Mouse (Mus musculus) intestine, embryonic 14.5 days (tissue): Measurements from ENCODE around the gene Ces3b. TPM values are rescaled to one million over a fixed set of nuclear protein-coding genes. Genes with fewer than 3 reads are reported as not detected.

Experiments used
- ATAC-seq: fragments of 200-750 bp; cut with Nextera tagmentation; replicated peaks from 2 replicates; pipeline ENCODE4 v1.8.0; 2017; ENCODE audit warnings: low read depth, moderate number of reproducible peaks, moderate TSS enrichment, moderate library complexity; ENCODE audit not compliant: low FRiP score, low TSS enrichment
- DNase-seq: peaks from one replicate; pipeline ENCODE4 v3.0.0-alpha.2; 2018; ENCODE audit warnings: low spot score
- H3K27ac ChIP-seq: fragments of 300-500 bp; sonication (generic); 2 replicates; pipeline ENCODE4 v1.5.1; 2014; ENCODE audit warnings: low read depth, mild to moderate bottlenecking, control low read depth
- H3K27me3 ChIP-seq: fragments of 300-500 bp; sonication (generic); replicated peaks from 2 replicates; pipeline ENCODE4 v1.6.1; 2014; ENCODE audit warnings: low read length, control low read depth; ENCODE audit not compliant: control insufficient read depth, insufficient read depth
- H3K36me3 ChIP-seq: fragments of 300-500 bp; sonication (generic); 2 replicates; pipeline ENCODE4 v1.6.1; 2014; ENCODE audit warnings: low read length, control low read depth; ENCODE audit not compliant: control insufficient read depth, insufficient read depth
- H3K4me1 ChIP-seq: fragments of 300-500 bp; sonication (generic); replicated peaks from 2 replicates; pipeline ENCODE4 v1.6.1; 2014; ENCODE audit warnings: low read length, control low read depth, mixed read lengths; ENCODE audit not compliant: control insufficient read depth, insufficient read depth
- H3K4me2 ChIP-seq: fragments of 300-500 bp; sonication (generic); 2 replicates; pipeline ENCODE4 v1.6.1; 2014; ENCODE audit warnings: low read length
- H3K4me3 ChIP-seq: fragments of 300-500 bp; sonication (generic); 2 replicates; pipeline ENCODE4 v1.5.1; 2014; ENCODE audit warnings: low read depth, low read length, control low read depth, mixed read lengths
- H3K9ac ChIP-seq: fragments of 300-500 bp; sonication (generic); 2 replicates; pipeline ENCODE4 v1.6.1; 2014; ENCODE audit warnings: mild to moderate bottlenecking, low read length
- H3K9me3 ChIP-seq: fragments of 300-500 bp; sonication (generic); 2 replicates; pipeline ENCODE4 v1.6.1; 2016; ENCODE audit warnings: low read length, control low read depth; ENCODE audit not compliant: control insufficient read depth
- WGBS: fragments of 180-500 bp; shearing (Covaris S2); extraction: QIAGEN DNeasy Blood & Tissue Kit; methylation state at CpG from one replicate; pipeline ENCODE4 v1.1.7; 2014; 5-methylcytosine and 5-hydroxymethylcytosine counted together
- polyA plus RNA-seq: library from polyadenylated mRNA; unstranded; fragments of >200 nt; fragmentation: Nextera tagmentation; extraction: Ambion mirVana; gene quantifications from 2 replicates; pipeline ENCODE4 v1.2.1, GENCODE M21; 2014

Ces3b gene
- polyA plus RNA-seq, 1 experiment from 2014 or later: not detected

- H3K4me2 ChIP-seq: no peak overlapping the region
- no peaks in the 10 kb centered on the region for H3K36me3 ChIP-seq
- no peak overlapping the region for H3K4me3 ChIP-seq
- no peak overlapping the region for H3K9ac ChIP-seq
- no peaks in the 10 kb centered on the region for H3K27me3 ChIP-seq
- no peak for DNase-seq
- H3K27ac ChIP-seq: no peak overlapping the region
- no peak for ATAC-seq
- no peaks in the 10 kb centered on the region for H3K9me3 ChIP-seq
- H3K4me1 ChIP-seq: no peaks in the 10 kb centered on the region
- WGBS: 81% methylated on average over 3 of the region's 3 CpGs
These were observed 20.7 kb downstream of the Ces3b start for GRCm38 (mm10) chr8:105104220-105104619.

- Histone ChIP-seq H3K4me3 (no peak overlapping the region), H3K27ac (no peak overlapping the region), H3K4me2 (no peak overlapping the region), H3K27me3 (no peaks in the 10 kb centered on the region), H3K9ac (no peak overlapping the region), H3K9me3 (no peaks in the 10 kb centered on the region), H3K4me1 (no peaks in the 10 kb centered on the region), H3K36me3 (no peaks in the 10 kb centered on the region)
- ATAC-seq (no peak), DNase-seq (no peak)
- WGBS: 79% methylated on average over 9 of the region's 9 CpGs
These were observed 46.3 kb downstream of the Ces3b start for GRCm38 (mm10) chr8:105129864-105130263.

GRCm38 (mm10) chr8:105131509-105131908 lies 48.0 kb downstream of the Ces3b start, which contains the start of gene Ces4a:
Gene Ces4a, plus strand, starts transcription at chr8:105131800.
- no peaks in the 10 kb centered on the region for H3K27me3 ChIP-seq
- H3K27ac ChIP-seq: no peak within 1 kb of the TSS
- H3K9me3 ChIP-seq: no peaks in the 10 kb centered on the region
- ATAC-seq: no peak
- no peak within 1 kb of the TSS for H3K9ac ChIP-seq
- no peak for DNase-seq
- WGBS: 88% methylated on average over 5 of the region's 5 CpGs
- H3K4me3 ChIP-seq: no peak within 1 kb of the TSS
- H3K4me1 ChIP-seq: no peaks in the 10 kb centered on the region
- no peak within 1 kb of the TSS for H3K4me2 ChIP-seq
- no peaks in the 10 kb centered on the region for H3K36me3 ChIP-seq

GRCm38 (mm10) chr8:105138423-105138822 lies 54.9 kb downstream of the Ces3b start:
- no peaks in the 10 kb centered on the region for H3K27me3 ChIP-seq
- ATAC-seq (no peak), DNase-seq (peak; percentile 78)
- H3K27ac ChIP-seq: no peak overlapping the region
- H3K36me3 ChIP-seq: no peaks in the 10 kb centered on the region
- no peaks in the 10 kb centered on the region for H3K4me1 ChIP-seq
- no peak overlapping the region for H3K4me2 ChIP-seq
- H3K9ac ChIP-seq: no peak overlapping the region
- no peaks in the 10 kb centered on the region for H3K9me3 ChIP-seq
- no peak overlapping the region for H3K4me3 ChIP-seq
- WGBS: 22% methylated on average over 4 of the region's 4 CpGs

GRCm38 (mm10) chr8:105142395-105142794 lies 58.8 kb downstream of the Ces3b start:
- no peak for ATAC-seq
- no peak for DNase-seq
- no peak overlapping the region for H3K27ac ChIP-seq

More at GRCm38 (mm10) chr8:105142395-105142794, 58.8 kb downstream of the Ces3b start:
- WGBS: 42% methylated on average over 19 of the region's 19 CpGs
- Histone ChIP-seq H3K4me3 (no peak overlapping the region), H3K9ac (no peak overlapping the region), H3K4me1 (no peaks in the 10 kb centered on the region), H3K9me3 (no peaks in the 10 kb centered on the region), H3K4me2 (peak overlapping the region; percentile 22; the same call in 1 of the 2 replicates), H3K27me3 (no peaks in the 10 kb centered on the region), H3K36me3 (no peaks in the 10 kb centered on the region)

Other genes starting within 250 kb of the Ces3b start
- 0.34 and 0.55 TPM in 2 replicates for gene Ces2c, start 236.7 kb upstream of the Ces3b start, polyA plus RNA-seq
- 0.86 and 2.0 TPM in 2 replicates for gene Ces2e, start 157.5 kb upstream of the Ces3b start, polyA plus RNA-seq
- not detected in 2 replicates for gene Ces2f, start 136.4 kb upstream of the Ces3b start, polyA plus RNA-seq
- 0.12 and 0.31 TPM in 2 replicates for gene Ces2g, start 122.0 kb upstream of the Ces3b start, polyA plus RNA-seq
- not detected in 2 replicates for gene Ces2h, start 82.9 kb upstream of the Ces3b start, polyA plus RNA-seq
- gene Ces3a, start 35.2 kb upstream of the Ces3b start, polyA plus RNA-seq: not detected in 2 replicates
- gene Ces4a, start 48.0 kb downstream of the Ces3b start, polyA plus RNA-seq: not detected in 2 replicates
- 52.5 and 62.8 TPM in 2 replicates for gene Cbfb, start 86.9 kb downstream of the Ces3b start, polyA plus RNA-seq
- 29.5 and 29.8 TPM in 2 replicates for gene D230025D16Rik, start 141.4 kb downstream of the Ces3b start, polyA plus RNA-seq
- 19.1 and 20.3 TPM in 2 replicates for gene B3gnt9, start 171.4 kb downstream of the Ces3b start, polyA plus RNA-seq
- 26.2 and 26.8 TPM in 2 replicates for gene Tradd, start 180.9 kb downstream of the Ces3b start, polyA plus RNA-seq
- 4.5 and 4.9 TPM in 2 replicates for gene Fbxl8, start 180.9 kb downstream of the Ces3b start, polyA plus RNA-seq
- 0.35 TPM in 1 of 2 replicates, not detected in the other for gene Hsf4, start 186.0 kb downstream of the Ces3b start, polyA plus RNA-seq
- 1.3 and 1.4 TPM in 2 replicates for gene Nol3, start 192.4 kb downstream of the Ces3b start, polyA plus RNA-seq
- gene 4931428F04Rik, start 206.1 kb downstream of the Ces3b start, polyA plus RNA-seq: 9.1 and 11.7 TPM in 2 replicates
- gene Exoc3l, start 212.3 kb downstream of the Ces3b start, polyA plus RNA-seq: 9.8 and 10.1 TPM in 2 replicates
- gene E2f4, start 213.9 kb downstream of the Ces3b start, polyA plus RNA-seq: 114 and 119 TPM in 2 replicates
- 16.8 and 17.7 TPM in 2 replicates for gene Elmo3, start 221.8 kb downstream of the Ces3b start, polyA plus RNA-seq
- gene Lrrc29, start 242.5 kb downstream of the Ces3b start, polyA plus RNA-seq: 1.9 and 2.3 TPM in 2 replicates
- gene Tmem208, start 242.6 kb downstream of the Ces3b start, polyA plus RNA-seq: 136 and 138 TPM in 2 replicates